Mouse (Mus musculus): ENCODE measurements around the gene Nap1l5. TPM values are rescaled to one million over a fixed set of nuclear protein-coding genes. Genes with fewer than 3 reads are reported as not detected.

Nap1l5 gene
- total RNA-seq, 1 experiment from 2014 or later: not detected

- ATAC-seq (replicated peaks; ENCODE audit: insufficient number of reproducible peaks, low FRiP score, low TSS enrichment, poor library complexity, severe bottlenecking): no peak
Measured at GRCm38 (mm10) chr6:58856494-58856893, 50.4 kb downstream of the Nap1l5 start.

- ATAC-seq (replicated peaks; ENCODE audit: insufficient number of reproducible peaks, low FRiP score, low TSS enrichment, poor library complexity, severe bottlenecking): no peak
Measured at GRCm38 (mm10) chr6:58855676-58856367, 51.1 kb downstream of the Nap1l5 start.

Other genes with a start within 250 kb of the Nap1l5 start
- 19.2 to 63.9 TPM (median 26.6 TPM) in 3 replicates for gene Herc3, start 75.6 kb downstream of the Nap1l5 start, total RNA-seq (2017)
- not detected in 3 replicates for gene Fam13a, start 117.5 kb upstream of the Nap1l5 start, total RNA-seq (2017)